Mouse (Mus musculus): Measurements from ENCODE around the gene Krtap2-4. TPM values are rescaled to one million over a fixed set of nuclear protein-coding genes. Genes with fewer than 3 reads are reported as not detected.

Gene Krtap2-4
- polyA plus RNA-seq, 1 experiment, result not detected

GRCm38 (mm10) chr11:99566530-99566929, 48.1 kb downstream of the Krtap2-4 start, which contains the start of gene Krtap3-1:
Gene Krtap3-1 (minus strand): TSS chr11:99566630.
- H3K4me1 ChIP-seq (ENCODE audit: control insufficient read depth, insufficient read depth, low read length), result no peaks in the 10 kb centered on the region; the same call in 1 of the 2 replicates
- H3K4me3 ChIP-seq (replicated peaks; ENCODE audit: control insufficient read depth, low read depth, low read length), result no peak within 1 kb of the TSS
- TF ChIP-seq CTCF (IDR thresholded peaks at IDR 0.05; ENCODE audit: control insufficient read depth, insufficient read depth, low read length) (no peak), POLR2A (IDR thresholded peaks at IDR 0.05; ENCODE audit: borderline replicate concordance, control insufficient read depth, low read depth, low read length) (no peak)
- WGBS, result 81% methylated on average over 7 of the region's 7 CpGs
- no peak within 1 kb of the TSS for H3K27ac ChIP-seq (ENCODE audit: control insufficient read depth, insufficient read depth, low read depth, low read length, poor library complexity)

Other genes starting within 250 kb of the Krtap2-4 start
- not detected in 2 replicates for gene Krt28, start 239.9 kb downstream of the Krtap2-4 start, polyA plus RNA-seq (2011; ENCODE audit: insufficient read depth, insufficient read length, low replicate concordance, missing spikeins)
- gene Krt10, start 225.5 kb downstream of the Krtap2-4 start, polyA plus RNA-seq (2011; ENCODE audit: insufficient read depth, insufficient read length, low replicate concordance, missing spikeins), result not detected in 2 replicates
- not detected in 2 replicates for gene Krt12, start 192.6 kb downstream of the Krtap2-4 start, polyA plus RNA-seq (2011; ENCODE audit: insufficient read depth, insufficient read length, low replicate concordance, missing spikeins)
- not detected in 2 replicates for gene Krt20, start 176.7 kb downstream of the Krtap2-4 start, polyA plus RNA-seq (2011; ENCODE audit: insufficient read depth, insufficient read length, low replicate concordance, missing spikeins)
- not detected in 2 replicates for gene Krt23, start 121.7 kb downstream of the Krtap2-4 start, polyA plus RNA-seq (2011; ENCODE audit: insufficient read depth, insufficient read length, low replicate concordance, missing spikeins)
- gene Krt39, start 93.5 kb downstream of the Krtap2-4 start, polyA plus RNA-seq (2011; ENCODE audit: insufficient read depth, insufficient read length, low replicate concordance, missing spikeins), result not detected in 2 replicates
- gene Krt40, start 71.7 kb downstream of the Krtap2-4 start, polyA plus RNA-seq (2011; ENCODE audit: insufficient read depth, insufficient read length, low replicate concordance, missing spikeins), result not detected in 2 replicates
- not detected in 2 replicates for gene Krtap3-3, start 64.0 kb downstream of the Krtap2-4 start, polyA plus RNA-seq (2011; ENCODE audit: insufficient read depth, insufficient read length, low replicate concordance, missing spikeins)
- not detected in 2 replicates for gene Krtap3-2, start 58.0 kb downstream of the Krtap2-4 start, polyA plus RNA-seq (2011; ENCODE audit: insufficient read depth, insufficient read length, low replicate concordance, missing spikeins)
- gene Gm11939, start 55.4 kb downstream of the Krtap2-4 start, polyA plus RNA-seq (2011; ENCODE audit: insufficient read depth, insufficient read length, low replicate concordance, missing spikeins), result not detected in 2 replicates
- not detected in 2 replicates for gene Krtap3-1, start 48.2 kb downstream of the Krtap2-4 start, polyA plus RNA-seq (2011; ENCODE audit: insufficient read depth, insufficient read length, low replicate concordance, missing spikeins)
- gene Krtap1-5, start 33.8 kb downstream of the Krtap2-4 start, polyA plus RNA-seq (2011; ENCODE audit: insufficient read depth, insufficient read length, low replicate concordance, missing spikeins), result 1.5 TPM in 1 of 2 replicates, not detected in the other
- not detected in 2 replicates for gene Krtap1-4, start 31.2 kb downstream of the Krtap2-4 start, polyA plus RNA-seq (2011; ENCODE audit: insufficient read depth, insufficient read length, low replicate concordance, missing spikeins)
- gene Krtap1-3, start 23.5 kb downstream of the Krtap2-4 start, polyA plus RNA-seq (2011; ENCODE audit: insufficient read depth, insufficient read length, low replicate concordance, missing spikeins), result not detected in 2 replicates
- not detected in 2 replicates for gene Krtap9-3, start 16.7 kb downstream of the Krtap2-4 start, polyA plus RNA-seq (2011; ENCODE audit: insufficient read depth, insufficient read length, low replicate concordance, missing spikeins)
- gene Gm11938, start 11.5 kb downstream of the Krtap2-4 start, polyA plus RNA-seq (2011; ENCODE audit: insufficient read depth, insufficient read length, low replicate concordance, missing spikeins), result not detected in 2 replicates
- not detected in 2 replicates for gene Gm11937, start 4.7 kb downstream of the Krtap2-4 start, polyA plus RNA-seq (2011; ENCODE audit: insufficient read depth, insufficient read length, low replicate concordance, missing spikeins)
- not detected in 2 replicates for gene Gm11562, start 5.6 kb upstream of the Krtap2-4 start, polyA plus RNA-seq (2011; ENCODE audit: insufficient read depth, insufficient read length, low replicate concordance, missing spikeins)
- not detected in 2 replicates for gene Krtap4-1, start 13.4 kb upstream of the Krtap2-4 start, polyA plus RNA-seq (2011; ENCODE audit: insufficient read depth, insufficient read length, low replicate concordance, missing spikeins)
- gene Krtap4-2, start 20.2 kb upstream of the Krtap2-4 start, polyA plus RNA-seq (2011; ENCODE audit: insufficient read depth, insufficient read length, low replicate concordance, missing spikeins), result not detected in 2 replicates
- gene Krtap4-7, start 29.2 kb upstream of the Krtap2-4 start, polyA plus RNA-seq (2011; ENCODE audit: insufficient read depth, insufficient read length, low replicate concordance, missing spikeins), result not detected in 2 replicates
- not detected in 2 replicates for gene Gm11555, start 35.4 kb upstream of the Krtap2-4 start, polyA plus RNA-seq (2011; ENCODE audit: insufficient read depth, insufficient read length, low replicate concordance, missing spikeins)
- not detected in 2 replicates for gene Gm11563, start 44.1 kb upstream of the Krtap2-4 start, polyA plus RNA-seq (2011; ENCODE audit: insufficient read depth, insufficient read length, low replicate concordance, missing spikeins)
- not detected in 2 replicates for gene Krtap4-6, start 51.1 kb upstream of the Krtap2-4 start, polyA plus RNA-seq (2011; ENCODE audit: insufficient read depth, insufficient read length, low replicate concordance, missing spikeins)
- not detected in 2 replicates for gene Gm14190, start 75.9 kb upstream of the Krtap2-4 start, polyA plus RNA-seq (2011; ENCODE audit: insufficient read depth, insufficient read length, low replicate concordance, missing spikeins)
- not detected in 2 replicates for gene Gm14180, start 119.4 kb upstream of the Krtap2-4 start, polyA plus RNA-seq (2011; ENCODE audit: insufficient read depth, insufficient read length, low replicate concordance, missing spikeins)
- gene Gm11595, start 158.1 kb upstream of the Krtap2-4 start, polyA plus RNA-seq (2011; ENCODE audit: insufficient read depth, insufficient read length, low replicate concordance, missing spikeins), result not detected in 2 replicates
- not detected in 2 replicates for gene Krtap4-8, start 165.9 kb upstream of the Krtap2-4 start, polyA plus RNA-seq (2011; ENCODE audit: insufficient read depth, insufficient read length, low replicate concordance, missing spikeins)
- gene Krtap4-9, start 170.4 kb upstream of the Krtap2-4 start, polyA plus RNA-seq (2011; ENCODE audit: insufficient read depth, insufficient read length, low replicate concordance, missing spikeins), result not detected in 2 replicates
- not detected in 2 replicates for gene Gm11596, start 178.6 kb upstream of the Krtap2-4 start, polyA plus RNA-seq (2011; ENCODE audit: insufficient read depth, insufficient read length, low replicate concordance, missing spikeins)
- gene Gm11569, start 184.1 kb upstream of the Krtap2-4 start, polyA plus RNA-seq (2011; ENCODE audit: insufficient read depth, insufficient read length, low replicate concordance, missing spikeins), result not detected in 2 replicates
- gene Gm11554, start 189.6 kb upstream of the Krtap2-4 start, polyA plus RNA-seq (2011; ENCODE audit: insufficient read depth, insufficient read length, low replicate concordance, missing spikeins), result not detected in 2 replicates
- not detected in 2 replicates for gene Krtap4-13, start 195.0 kb upstream of the Krtap2-4 start, polyA plus RNA-seq (2011; ENCODE audit: insufficient read depth, insufficient read length, low replicate concordance, missing spikeins)
- not detected in 2 replicates for gene Gm11564, start 200.8 kb upstream of the Krtap2-4 start, polyA plus RNA-seq (2011; ENCODE audit: insufficient read depth, insufficient read length, low replicate concordance, missing spikeins)
- gene 2300003K06Rik, start 223.2 kb upstream of the Krtap2-4 start, polyA plus RNA-seq (2011; ENCODE audit: insufficient read depth, insufficient read length, low replicate concordance, missing spikeins), result not detected in 2 replicates
- gene Krtap4-16, start 236.8 kb upstream of the Krtap2-4 start, polyA plus RNA-seq (2011; ENCODE audit: insufficient read depth, insufficient read length, low replicate concordance, missing spikeins), result not detected in 2 replicates
- gene Gm11568, start 243.1 kb upstream of the Krtap2-4 start, polyA plus RNA-seq (2011; ENCODE audit: insufficient read depth, insufficient read length, low replicate concordance, missing spikeins), result not detected in 2 replicates
- not detected in 2 replicates for gene Gm11559, start 249.6 kb upstream of the Krtap2-4 start, polyA plus RNA-seq (2011; ENCODE audit: insufficient read depth, insufficient read length, low replicate concordance, missing spikeins)